Mouse (Mus musculus): Measurements from ENCODE around the gene Skint4. TPM values are rescaled to one million over a fixed set of nuclear protein-coding genes. Genes with fewer than 3 reads are reported as not detected.

Skint4 gene
- polyA plus RNA-seq (2021) = not detected

DNA sequence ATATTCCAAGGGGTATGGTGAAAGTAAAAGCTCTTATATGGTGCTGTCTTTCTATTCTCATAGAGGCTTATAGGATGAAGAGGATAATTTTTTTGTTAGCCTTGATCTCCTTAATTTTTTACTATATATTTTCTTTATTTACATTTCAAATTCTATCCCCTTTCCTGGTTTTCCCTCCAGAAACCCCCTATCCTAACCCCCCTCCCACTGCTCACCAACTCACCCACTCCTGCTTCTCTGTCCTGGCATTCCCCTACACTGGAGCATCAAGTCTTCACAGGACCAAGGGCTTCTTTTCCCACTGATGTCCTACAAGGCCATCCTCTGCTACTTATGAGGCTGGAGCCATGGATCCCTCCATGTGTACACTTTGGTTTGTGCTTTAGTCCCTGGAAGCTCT, at the start of gene Skint4:
TSS of gene Skint4 (plus strand) at position 301 of the 400 bp plus-strand sequence.
- no peaks in the 10 kb centered on the region for H3K27me3 ChIP-seq
- in situ Hi-C loops (cut with MboI; ENCODE audit: low pct_unique_long_range_greater_than_20kb) = no loop called here
- no peak for DNase-seq (ENCODE audit: low read depth, low spot score)
- no peak for ATAC-seq
- CTCF ChIA-PET = no interaction called here
- POLR2A ChIA-PET = no interaction called here
- TF ChIP-seq CTCF (IDR thresholded peaks at IDR 0.05) = no peak

Other genes with a start within 250 kb of the Skint4 start
- not detected for gene Slc5a9, start 169.1 kb upstream of the Skint4 start, polyA plus RNA-seq (2021)
- not detected for gene Skint8, start 152.6 kb upstream of the Skint4 start, polyA plus RNA-seq (2021)
- not detected for gene Skint7, start 99.1 kb upstream of the Skint4 start, polyA plus RNA-seq (2021)
- gene Skint1, start 65.7 kb upstream of the Skint4 start, polyA plus RNA-seq (2021) = not detected
- not detected for gene Skint3, start 160.2 kb downstream of the Skint4 start, polyA plus RNA-seq (2021)

All from Patski (cell line).